ENCODE assay signal across 7 mouse cellular contexts in the genomic region with DNA sequence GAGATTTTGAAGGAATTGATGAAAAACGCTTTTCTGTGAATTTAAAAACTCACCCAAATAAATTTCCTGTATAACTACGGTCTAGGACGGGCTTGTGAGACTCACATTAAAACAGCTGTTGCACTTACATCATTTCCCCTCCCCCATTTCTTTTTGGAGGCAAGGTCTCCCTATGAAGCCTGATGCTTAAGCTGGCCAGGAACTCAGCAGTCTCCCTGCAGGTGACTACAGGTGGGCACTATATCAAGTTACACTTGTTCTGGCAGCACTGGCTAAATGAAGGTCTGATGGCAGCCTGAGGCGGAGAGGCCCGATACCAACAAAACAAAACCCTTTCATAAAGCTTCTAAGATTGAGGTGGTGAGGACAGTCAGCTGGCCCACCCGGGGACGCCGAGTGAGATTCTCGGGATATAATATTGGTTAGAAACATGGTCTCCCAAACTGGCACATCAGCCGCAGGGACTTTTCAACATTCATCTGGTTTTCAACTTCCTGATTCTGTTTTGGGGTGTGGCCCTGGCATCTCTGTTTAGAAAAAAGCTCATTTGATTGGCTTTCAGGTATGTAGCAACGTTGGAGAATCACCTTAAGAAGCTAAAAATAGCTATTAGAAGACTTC. TPM values are rescaled to one million over a fixed set of nuclear protein-coding genes. Genes with fewer than 3 reads are reported as not detected.
A peak's percentile ranks its signal among the peaks of the same experiment; 100 is the strongest.
DNase-seq lines count a peak whose midpoint lies in the region; ATAC-seq and TF ChIP-seq lines count a peak whose summit lies in the region.

No protein-coding gene starts in this region.

- peaks cover 12% of the 10 kb centered on the region for H3K4me1 ChIP-seq in thymus, adult 2 months (replicated peaks; ENCODE audit: control insufficient read depth, insufficient read depth, low read length)
- peaks cover 28% of the 10 kb centered on the region for H3K4me1 ChIP-seq in forebrain, embryonic 15.5 days
- H3K4me1 ChIP-seq in intestine, embryonic 15.5 days (replicated peaks) = peaks cover 6% of the 10 kb centered on the region
- H3K4me1 ChIP-seq in liver, postnatal 0 days (ENCODE audit: insufficient read depth) = peaks cover 22% of the 10 kb centered on the region
- H3K4me1 ChIP-seq in small intestine, adult 2 months (ENCODE audit: control insufficient read depth, insufficient read depth, insufficient read length, low read length) = peaks cover 3% of the 10 kb centered on the region

- H3K27ac ChIP-seq in thymus, adult 2 months (ENCODE audit: control insufficient read depth, insufficient read depth, low read length) = peak overlapping the region; percentile 75
- peak overlapping the region; percentile 99 for H3K27ac ChIP-seq in forebrain, embryonic 15.5 days (replicated peaks)
- peak overlapping the region; percentile 97 for H3K27ac ChIP-seq in intestine, embryonic 15.5 days
- peak overlapping the region; percentile 98 for H3K27ac ChIP-seq in liver, postnatal 0 days (ENCODE audit: low read depth)
- peak overlapping the region; percentile 73 for H3K27ac ChIP-seq in small intestine, adult 2 months (ENCODE audit: insufficient read depth, low read depth, low read length)

- TF ChIP-seq POLR2A in thymus, adult 2 months (IDR thresholded peaks at IDR 0.05; ENCODE audit: control insufficient read depth, extremely low read depth, insufficient read depth, low read length, poor library complexity) = no peak
- TF ChIP-seq POLR2A in small intestine, adult 2 months (IDR thresholded peaks at IDR 0.05; ENCODE audit: low read depth, low read length) = no peak

- peak overlapping the region; percentile 86 for H3K9ac ChIP-seq in forebrain, embryonic 15.5 days (replicated peaks)
- peak overlapping the region; percentile 71 for H3K9ac ChIP-seq in intestine, embryonic 15.5 days
- peak overlapping the region; percentile 96 for H3K9ac ChIP-seq in liver, postnatal 0 days (replicated peaks)

- TF ChIP-seq CTCF in thymus, adult 2 months (IDR thresholded peaks at IDR 0.05; ENCODE audit: borderline replicate concordance, control insufficient read depth, extremely low read depth, insufficient read depth, low read length, poor library complexity) = no peak
- no peak for TF ChIP-seq CTCF in liver, postnatal 0 days (IDR thresholded peaks at IDR 0.05; ENCODE audit: low read depth)
- TF ChIP-seq CTCF in small intestine, adult 2 months (IDR thresholded peaks at IDR 0.05; ENCODE audit: extremely low read depth, insufficient read length, insufficient replicate concordance, low read depth, low read length) = no peak

- no peaks in the 10 kb centered on the region for H3K27me3 ChIP-seq in thymus, adult 2 months (ENCODE audit: control insufficient read depth, insufficient read depth, low read length)
- H3K27me3 ChIP-seq in forebrain, embryonic 15.5 days = no peaks in the 10 kb centered on the region
- H3K27me3 ChIP-seq in intestine, embryonic 15.5 days (replicated peaks) = no peaks in the 10 kb centered on the region
- H3K27me3 ChIP-seq in liver, postnatal 0 days (ENCODE audit: insufficient read depth, low read length) = no peaks in the 10 kb centered on the region
- no peaks in the 10 kb centered on the region for H3K27me3 ChIP-seq in small intestine, adult 2 months (ENCODE audit: control insufficient read depth, insufficient read depth, low read length)

- TF ChIP-seq EP300 in liver, postnatal 0 days (IDR thresholded peaks at IDR 0.05; ENCODE audit: low read depth) = no peak

- no peaks in the 10 kb centered on the region for H3K36me3 ChIP-seq in thymus, adult 2 months (ENCODE audit: control insufficient read depth, insufficient read depth, low read length)
- peaks cover 4% of the 10 kb centered on the region; the same call in 1 of the 2 replicates for H3K36me3 ChIP-seq in forebrain, embryonic 15.5 days
- 0 out of 2 replicates have a peak, but pooled peaks cover 5% of the 10 kb centered on the region for H3K36me3 ChIP-seq in intestine, embryonic 15.5 days
- peaks cover 2% of the 10 kb centered on the region; the same call in 1 of the 2 replicates for H3K36me3 ChIP-seq in liver, postnatal 0 days (replicated peaks; ENCODE audit: insufficient read depth, low read length)
- H3K36me3 ChIP-seq in small intestine, adult 2 months (ENCODE audit: control insufficient read depth, insufficient read depth, low read length) = no peaks in the 10 kb centered on the region

- no peaks in the 10 kb centered on the region for H3K9me3 ChIP-seq in forebrain, embryonic 15.5 days
- H3K9me3 ChIP-seq in intestine, embryonic 15.5 days = no peaks in the 10 kb centered on the region
- no peaks in the 10 kb centered on the region for H3K9me3 ChIP-seq in liver, postnatal 0 days (ENCODE audit: low read length)

- WGBS in thymus, adult 2 months = 5% methylated on average over 11 of the region's 11 CpGs
- WGBS in forebrain, embryonic 15.5 days = 9% methylated on average over 11 of the region's 11 CpGs
- WGBS in intestine, embryonic 15.5 days = 7% methylated on average over 11 of the region's 11 CpGs
- 9% methylated on average over 11 of the region's 11 CpGs for WGBS in liver, postnatal 0 days (ENCODE audit: insufficient replicate concordance)
- WGBS in small intestine, adult 2 months = 3% methylated on average over 11 of the region's 11 CpGs

- no peak for ATAC-seq in forebrain, embryonic 15.5 days (replicated peaks)
- 0 out of 2 replicates have a peak, but pooled peaks have one; percentile 6 for ATAC-seq in intestine, embryonic 15.5 days
- ATAC-seq in liver, postnatal 0 days = peak; percentile 17

- peak; percentile 43 for DNase-seq in thymus, adult 2 months
- no peak for DNase-seq in thymus, postnatal 0 days (ENCODE audit: low spot score)
- peak; percentile 16 for DNase-seq in c-Kit-negative CD71-positive TER-119-positive erythroid progenitor cells, embryonic 14.5 days (ENCODE audit: low read depth, low spot score)
- peak; percentile 43 for DNase-seq in liver, postnatal 0 days

- H3K4me3 ChIP-seq in thymus, adult 2 months (ENCODE audit: control insufficient read depth, insufficient read depth, low read length) = peak overlapping the region; percentile 72
- peak overlapping the region; percentile 83 for H3K4me3 ChIP-seq in forebrain, embryonic 15.5 days
- peak overlapping the region; percentile 98 for H3K4me3 ChIP-seq in intestine, embryonic 15.5 days (replicated peaks)
- peak overlapping the region; percentile 99 for H3K4me3 ChIP-seq in liver, postnatal 0 days (ENCODE audit: low read depth, low read length)
- H3K4me3 ChIP-seq in small intestine, adult 2 months (ENCODE audit: low read depth, low read length) = peak overlapping the region; percentile 70

- H3K4me2 ChIP-seq in forebrain, embryonic 15.5 days (replicated peaks) = peak overlapping the region; percentile 62
- H3K4me2 ChIP-seq in intestine, embryonic 15.5 days (replicated peaks) = peak overlapping the region; percentile 65
- H3K4me2 ChIP-seq in liver, postnatal 0 days (ENCODE audit: low read depth, low read length) = peak overlapping the region; percentile 95

RNA-seq across cellular contexts. Expression of a gene that starts 0.4 kb away (rescaled TPM):
- 30.0 and 30.1 TPM in 2 replicates for polyA plus RNA-seq in thymus, adult 2 months (2012; rRNA removed)
- polyA plus RNA-seq in thymus, postnatal 0 days (2015; fragmentation: Nextera tagmentation; extraction: Ambion mirVana) = 12.1 and 19.0 TPM in 2 replicates
- polyA plus RNA-seq in forebrain, embryonic 15.5 days (2015; fragmentation: Nextera tagmentation; extraction: Ambion mirVana) = 32.2 and 32.6 TPM in 2 replicates
- polyA plus RNA-seq in intestine, embryonic 15.5 days (2015; fragmentation: Nextera tagmentation; extraction: Ambion mirVana) = 17.1 and 18.1 TPM in 2 replicates
- 3.1 and 3.4 TPM in 2 replicates for polyA plus RNA-seq in liver, postnatal 0 days (2015; fragmentation: Nextera tagmentation; extraction: Ambion mirVana)
- polyA plus RNA-seq in small intestine, adult 2 months (2012; rRNA removed) = 2.3 and 4.7 TPM in 2 replicates
